Mouse (Mus musculus): Measurements from ENCODE around the gene Pcca.

The Pcca gene

GRCm38 (mm10) chr14:122642432-122642831, 108.3 kb downstream of the Pcca start:
- no peak for DNase-seq (ENCODE audit: extremely low spot score, low spot score)

GRCm38 (mm10) chr14:122648214-122648613, 114.1 kb downstream of the Pcca start:
- no peak for DNase-seq (ENCODE audit: extremely low spot score, low spot score)

GRCm38 (mm10) chr14:122649336-122649950, 115.3 kb downstream of the Pcca start:
- no peak for DNase-seq (ENCODE audit: extremely low spot score, low spot score)

- DNase-seq (ENCODE audit: extremely low spot score, low spot score) = no peak
Observed at GRCm38 (mm10) chr14:122651681-122652080, 117.6 kb downstream of the Pcca start.

GRCm38 (mm10) chr14:122675661-122676060, 141.5 kb downstream of the Pcca start:
- DNase-seq (ENCODE audit: extremely low spot score, low spot score) = no peak

GRCm38 (mm10) chr14:122683645-122684044, 149.5 kb downstream of the Pcca start:
- no peak for DNase-seq (ENCODE audit: extremely low spot score, low spot score)

GRCm38 (mm10) chr14:122684250-122684649, 150.1 kb downstream of the Pcca start:
- no peak for DNase-seq (ENCODE audit: extremely low spot score, low spot score)

GRCm38 (mm10) chr14:122684811-122685210, 150.7 kb downstream of the Pcca start:
- no peak for DNase-seq (ENCODE audit: extremely low spot score, low spot score)

- DNase-seq (ENCODE audit: extremely low spot score, low spot score) = no peak
Observed at GRCm38 (mm10) chr14:122687398-122687797, 153.3 kb downstream of the Pcca start.

GRCm38 (mm10) chr14:122688378-122688777, 154.3 kb downstream of the Pcca start:
- DNase-seq (ENCODE audit: extremely low spot score, low spot score) = no peak

GRCm38 (mm10) chr14:122689136-122689815, 155.2 kb downstream of the Pcca start:
- no peak for DNase-seq (ENCODE audit: extremely low spot score, low spot score)

- DNase-seq (ENCODE audit: extremely low spot score, low spot score) = no peak
Observed at GRCm38 (mm10) chr14:122691555-122691954, 157.4 kb downstream of the Pcca start.

- no peak for DNase-seq (ENCODE audit: extremely low spot score, low spot score)
Observed at GRCm38 (mm10) chr14:122700333-122700732, 166.2 kb downstream of the Pcca start.

GRCm38 (mm10) chr14:122713793-122714192, 179.7 kb downstream of the Pcca start:
- no peak for DNase-seq (ENCODE audit: extremely low spot score, low spot score)

GRCm38 (mm10) chr14:122714911-122715310, 180.8 kb downstream of the Pcca start:
- no peak for DNase-seq (ENCODE audit: extremely low spot score, low spot score)

GRCm38 (mm10) chr14:122716057-122716456, 181.9 kb downstream of the Pcca start:
- no peak for DNase-seq (ENCODE audit: extremely low spot score, low spot score)

GRCm38 (mm10) chr14:122719496-122720080, 185.5 kb downstream of the Pcca start:
- DNase-seq (ENCODE audit: extremely low spot score, low spot score) = no peak

GRCm38 (mm10) chr14:122720989-122721388, 186.9 kb downstream of the Pcca start:
- no peak for DNase-seq (ENCODE audit: extremely low spot score, low spot score)

GRCm38 (mm10) chr14:122721750-122722149, 187.6 kb downstream of the Pcca start:
- no peak for DNase-seq (ENCODE audit: extremely low spot score, low spot score)

GRCm38 (mm10) chr14:122726456-122726855, 192.3 kb downstream of the Pcca start:
- no peak for DNase-seq (ENCODE audit: extremely low spot score, low spot score)

GRCm38 (mm10) chr14:122729431-122730073, 195.4 kb downstream of the Pcca start:
- DNase-seq (ENCODE audit: extremely low spot score, low spot score) = no peak

- DNase-seq (ENCODE audit: extremely low spot score, low spot score) = no peak
Observed at GRCm38 (mm10) chr14:122730921-122731551, 196.9 kb downstream of the Pcca start.
